Mouse (Mus musculus): ENCODE data around the gene Ppp4r2.

- TF ChIP-seq CTCF (IDR thresholded peaks at IDR 0.05; ENCODE audit: extremely low read depth, insufficient read length, insufficient replicate concordance, low read depth, low read length) (no peak), POLR2A (IDR thresholded peaks at IDR 0.05; ENCODE audit: low read depth, low read length) (no peak)
These were observed 8.9 kb upstream of the Ppp4r2 start for GRCm38 (mm10) chr6:100824381-100824965.
